Mouse (Mus musculus) Patski (cell line): ENCODE results near the gene Rag1. TPM values are rescaled to one million over a fixed set of nuclear protein-coding genes. Genes with fewer than 3 reads are reported as not detected.

Experiments
- ATAC-seq: fragments of 100-300 bp; one replicate; pipeline ENCODE4 v1.8.0; 2021
- CTCF ChIA-PET: fragments of 350-600 bp; sonication (Branson Sonifier 250); formaldehyde crosslinking; loops from one replicate; lab custom pipeline; 2022; ENCODE audit warnings: inconsistent platforms; lab: Charles Lee
- POLR2A ChIA-PET: fragments of 350-600 bp; sonication (Branson Sonifier 250); formaldehyde crosslinking; loops from one replicate; lab custom pipeline; 2022; ENCODE audit warnings: antibody characterized with exemption, inconsistent platforms; lab: Charles Lee
- DNase-seq: peaks from one replicate; pipeline ENCODE4 v3.0.0-alpha.2; 2011; ENCODE audit warnings: low read depth, low spot score
- H3K27me3 ChIP-seq: fragments of 371-371 bp; one replicate; pipeline ENCODE4 v1.5.1; 2021
- CTCF ChIP-seq: fragments of 100-300 bp; IDR thresholded peaks from one replicate; pipeline ENCODE4 v1.5.1; 2021
- in situ Hi-C: fragments of 300-500 bp; cut with MboI; formaldehyde crosslinking; loops from 3 replicates; pipeline ENCODE4 v1.11.1; 2018; ENCODE audit warnings: low pct_unique_long_range_greater_than_20kb, mixed read lengths
- polyA plus RNA-seq: library from polyadenylated mRNA; unstranded; gene quantifications from one replicate; pipeline ENCODE4 v1.2.3, GENCODE M21; 2021

The Rag1 gene
- polyA plus RNA-seq, 1 experiment from 2014 or later = not detected

DNA sequence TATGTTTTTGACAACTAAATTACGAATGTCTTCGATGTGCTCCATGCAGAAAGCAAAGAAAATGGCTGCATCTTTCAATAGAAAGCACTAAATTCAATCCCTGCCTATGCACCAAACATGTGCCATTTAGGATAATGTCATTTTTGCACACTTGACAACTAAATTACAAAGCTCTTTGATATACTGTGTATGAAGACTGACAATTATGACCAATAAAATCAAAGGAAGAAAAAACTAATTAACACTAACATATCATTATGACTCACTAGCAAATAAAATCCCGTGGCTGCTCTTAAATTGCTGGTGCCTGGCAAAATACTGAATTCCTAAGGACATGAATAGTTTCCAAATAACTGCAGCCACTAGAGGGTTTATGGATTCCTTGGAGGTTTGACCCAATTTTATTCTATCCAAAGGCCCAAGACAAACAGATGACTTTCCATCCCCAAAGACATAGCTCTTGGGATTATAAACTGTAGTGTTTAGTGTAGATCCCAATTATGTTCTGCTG, 9.4 kb downstream of the Rag1 start:
- H3K27me3 ChIP-seq = peaks cover 53% of the 10 kb centered on the region
- DNase-seq (no peak), ATAC-seq (no peak)
- POLR2A ChIA-PET = interaction anchor here (1.0 kb wide), 1 partner anchor 12 kb away, joined by 3 read pairs; no protein-coding TSS in a partner anchor
- CTCF ChIA-PET = interaction anchor here (1.2 kb wide), 1 partner anchor 8 kb away, joined by 3 read pairs; no protein-coding TSS in a partner anchor
- in situ Hi-C loops = no loop called here
- TF ChIP-seq CTCF = no peak

DNA sequence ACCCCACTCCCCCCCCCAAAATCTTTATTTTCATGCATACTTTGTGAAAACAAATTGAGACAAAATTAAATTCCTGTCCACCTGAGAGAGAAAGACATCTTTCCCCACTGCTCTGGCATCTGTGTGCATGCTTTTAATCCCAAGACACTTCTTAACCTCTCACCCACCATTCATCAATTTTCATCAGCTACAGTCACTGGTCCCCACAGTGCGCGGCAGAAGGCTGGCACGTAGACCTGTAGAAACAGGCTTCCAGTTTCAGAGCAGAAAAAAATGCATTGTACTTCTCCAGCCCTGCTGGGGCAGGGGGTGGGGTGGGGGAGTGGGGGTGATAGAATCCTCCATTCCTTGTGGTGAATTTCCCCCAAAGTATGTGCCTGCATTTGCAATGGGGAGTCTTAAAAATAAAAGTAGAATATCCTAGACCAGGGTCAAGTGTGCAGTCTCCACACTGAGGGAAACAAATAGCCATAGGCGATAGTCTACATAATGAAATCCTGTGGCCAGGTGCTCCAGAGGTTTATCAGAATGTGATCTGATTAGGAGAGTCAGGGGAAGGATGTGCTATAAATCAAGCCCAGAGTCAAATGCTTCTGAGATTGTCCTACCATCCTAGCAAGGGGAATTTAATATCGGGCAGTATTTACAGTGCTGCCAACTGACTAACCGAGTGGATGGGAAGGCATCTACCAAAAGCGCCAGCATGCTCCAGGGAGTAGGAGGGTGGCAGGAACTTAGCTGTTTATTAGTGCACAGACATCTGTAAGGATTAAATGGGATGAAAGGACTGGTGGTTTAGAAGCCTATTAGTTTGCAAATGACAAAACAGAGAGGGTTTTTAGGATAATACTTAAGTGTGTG, 10.1 kb downstream of the Rag1 start:
- peaks cover 58% of the 10 kb centered on the region for H3K27me3 ChIP-seq
- no peak for TF ChIP-seq CTCF
- ATAC-seq (no peak), DNase-seq (no peak)
- in situ Hi-C loops = no loop called here
- CTCF ChIA-PET = interaction anchor here (1.2 kb wide), 1 partner anchor 9 kb away, joined by 3 read pairs; no protein-coding TSS in a partner anchor
- POLR2A ChIA-PET = interaction anchor here (1.0 kb wide), 1 partner anchor 11 kb away, joined by 3 read pairs; no protein-coding TSS in a partner anchor

DNA sequence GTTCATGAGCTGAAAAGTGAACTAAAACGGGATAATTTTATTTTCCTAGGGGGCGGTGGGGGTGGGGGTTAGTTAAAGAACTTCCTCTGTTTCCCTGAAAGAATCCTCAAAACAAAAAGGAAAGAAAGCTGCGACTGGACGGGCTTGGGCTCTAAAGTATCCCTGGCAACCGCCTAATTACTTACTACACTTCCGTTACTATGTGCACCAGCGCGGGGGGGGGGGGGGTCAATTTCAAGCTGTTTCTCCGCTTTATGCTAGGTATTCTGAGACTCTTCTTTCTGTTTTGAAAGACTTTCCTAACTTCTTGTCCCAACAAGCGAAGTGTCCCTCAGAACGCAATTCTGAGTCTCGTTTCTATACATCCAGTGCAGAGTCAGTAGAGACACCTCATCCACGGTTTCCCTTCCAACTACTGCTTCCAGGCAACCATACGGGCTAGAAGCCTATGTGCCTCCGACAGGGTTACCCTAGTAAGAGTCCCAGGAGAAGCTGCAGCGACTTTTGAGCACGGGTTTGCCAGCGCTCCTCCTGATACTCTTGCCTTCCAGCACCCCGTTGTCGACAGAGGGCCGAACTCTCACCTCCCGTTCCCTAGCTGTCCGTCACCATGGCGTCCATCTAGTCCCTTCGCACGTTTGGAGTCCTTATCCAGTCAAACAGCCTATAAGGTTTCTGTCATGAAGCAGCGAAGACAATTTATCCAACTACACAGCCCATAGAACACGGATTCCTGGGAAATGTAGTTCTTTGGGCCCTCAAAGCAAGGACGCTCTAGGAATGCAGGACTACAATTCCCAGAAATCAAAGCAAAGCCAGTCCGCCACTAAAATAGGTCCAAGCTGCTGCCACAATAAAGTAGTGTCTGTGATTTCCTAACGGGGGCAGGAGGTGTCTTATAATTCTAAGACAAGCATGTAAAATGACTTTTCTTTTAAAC, 20.7 kb downstream of the Rag1 start:
- peaks cover 27% of the 10 kb centered on the region for H3K27me3 ChIP-seq
- peak; percentile 10 for TF ChIP-seq CTCF
- ChIA-PET CTCF (interaction anchor here (0.6 to 1.4 kb wide), 2 partner anchors 15 to 59 kb away, joined by 3 read pairs; no protein-coding TSS in a partner anchor), POLR2A (interaction anchor here (0.9 to 2.3 kb wide), 2 partner anchors 8 to 11 kb away, joined by 3 to 8 read pairs; no protein-coding TSS in a partner anchor)
- peak; percentile 86 for DNase-seq
- in situ Hi-C loops = no loop called here
- ATAC-seq = peak; percentile 94

DNA sequence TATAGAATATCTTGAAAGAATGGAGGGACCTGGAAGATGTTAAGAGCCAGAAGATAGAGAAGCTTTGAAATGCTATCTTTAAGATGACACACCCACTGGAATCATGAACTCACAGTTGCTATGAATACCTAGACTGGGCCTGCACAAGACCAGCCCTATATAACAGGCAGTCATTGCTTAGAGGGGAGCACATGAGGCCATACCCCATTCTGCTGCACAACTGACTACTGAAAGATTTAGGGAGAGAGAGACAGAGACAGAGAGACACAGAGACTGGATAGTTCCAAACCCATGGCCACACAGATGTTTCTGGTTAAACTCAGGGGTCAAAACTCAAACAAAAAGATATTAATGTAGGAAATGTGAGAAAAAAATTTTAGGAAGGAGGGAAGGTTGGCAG, 22.1 kb downstream of the Rag1 start:
- H3K27me3 ChIP-seq = peaks cover 16% of the 10 kb centered on the region
- POLR2A ChIA-PET = no interaction called here
- in situ Hi-C loops = no loop called here
- DNase-seq (no peak), ATAC-seq (no peak)
- TF ChIP-seq CTCF = no peak
- CTCF ChIA-PET = no interaction called here

DNA sequence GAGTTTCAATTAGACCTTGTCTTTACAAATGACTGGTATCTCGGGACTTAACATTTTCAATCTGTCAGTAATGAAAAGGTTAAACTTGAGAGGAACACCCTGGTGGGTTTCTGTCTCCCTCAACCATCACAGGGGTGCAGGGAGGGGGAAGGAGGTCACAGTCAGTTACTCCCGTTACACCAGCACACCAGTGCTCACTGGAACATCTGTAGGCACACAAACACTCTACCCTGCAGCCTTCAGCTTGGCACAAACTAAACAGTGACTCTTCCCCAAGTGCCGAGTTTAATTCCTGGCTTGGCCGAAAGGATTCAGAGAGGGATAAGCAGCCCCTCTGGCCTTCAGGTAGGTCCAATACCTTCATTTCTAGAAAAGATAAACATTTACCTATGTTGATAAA, 24.8 kb downstream of the Rag1 start, which contains the start of gene Rag2:
Gene Rag2, plus strand, starts transcription at position 193 of the 400 bp plus-strand sequence.
- ChIA-PET CTCF (interaction anchor here (1.2 kb wide), 1 partner anchor 11 kb away, joined by 3 read pairs; no protein-coding TSS in a partner anchor), POLR2A (no interaction called here)
- no peaks in the 10 kb centered on the region for H3K27me3 ChIP-seq
- DNase-seq = no peak
- ATAC-seq = no peak
- in situ Hi-C loops = no loop called here
- TF ChIP-seq CTCF = no peak

DNA sequence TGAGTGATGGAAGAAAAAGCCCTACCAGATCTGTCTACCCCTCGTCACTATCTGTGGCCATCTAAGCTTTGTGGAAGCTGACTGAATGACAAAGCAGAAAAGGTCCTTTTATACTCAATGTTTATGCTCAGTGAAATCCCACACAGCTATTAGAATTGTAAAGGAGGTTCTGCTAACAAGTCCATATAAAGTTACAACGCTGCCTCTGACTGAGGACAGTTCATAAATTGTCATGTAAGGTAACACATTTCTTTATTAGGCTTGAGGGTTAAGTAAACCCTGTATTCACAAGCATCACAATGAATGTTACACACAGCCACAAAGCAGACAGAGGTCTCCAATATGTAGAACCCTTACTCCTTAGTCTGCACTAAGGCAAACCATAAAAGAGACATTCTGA, 25.3 kb downstream of the Rag1 start:
- DNase-seq (no peak), ATAC-seq (no peak)
- no peaks in the 10 kb centered on the region for H3K27me3 ChIP-seq
- ChIA-PET CTCF (interaction anchor here (1.2 kb wide), 1 partner anchor 10 kb away, joined by 3 read pairs; no protein-coding TSS in a partner anchor), POLR2A (no interaction called here)
- in situ Hi-C loops = no loop called here
- TF ChIP-seq CTCF = no peak

DNA sequence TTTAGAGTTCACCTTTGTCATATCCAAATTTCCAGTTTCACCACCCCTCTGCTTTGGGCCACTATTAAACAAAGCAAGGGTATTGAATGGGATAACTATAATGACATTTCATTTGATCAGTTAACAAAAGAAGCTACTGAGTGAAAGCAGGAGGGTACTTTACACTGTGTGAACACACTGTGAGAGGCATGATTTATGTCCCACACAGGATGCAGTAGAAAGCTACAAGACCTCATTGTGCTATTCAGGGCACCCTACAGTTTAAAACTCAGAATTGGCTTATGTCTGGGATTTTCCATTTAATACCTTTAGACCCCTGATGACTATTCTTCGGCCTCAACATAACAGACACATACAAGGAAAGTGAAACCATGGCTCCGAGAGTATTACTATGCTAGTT, 26.3 kb downstream of the Rag1 start:
- no peak for TF ChIP-seq CTCF
- H3K27me3 ChIP-seq = no peaks in the 10 kb centered on the region
- ChIA-PET POLR2A (no interaction called here), CTCF (interaction anchor here (0.9 to 1.0 kb wide), 2 partner anchors 22 to 25 kb away, joined by 3 read pairs; no protein-coding TSS in a partner anchor)
- in situ Hi-C loops = no loop called here
- no peak for ATAC-seq
- DNase-seq = no peak

DNA sequence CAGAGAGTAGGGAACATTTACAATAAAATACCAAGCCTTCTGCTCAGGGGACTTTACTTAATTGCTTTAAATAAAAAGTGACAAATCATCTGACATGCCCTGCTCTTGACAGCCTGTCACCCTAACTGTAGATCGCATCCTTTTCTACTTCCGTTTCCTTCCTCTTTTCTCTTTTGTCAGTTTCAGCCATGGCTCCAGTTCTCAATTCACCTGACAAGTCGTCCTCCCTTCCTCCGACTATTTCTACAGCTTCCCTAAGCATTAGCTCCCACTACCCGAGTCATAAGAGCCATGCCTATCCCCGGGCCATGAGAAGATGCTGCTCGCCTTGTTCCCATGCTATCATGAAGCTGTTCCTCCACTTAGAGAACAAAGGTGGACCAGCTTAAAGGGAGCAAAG, 27.7 kb downstream of the Rag1 start:
- in situ Hi-C loops = no loop called here
- DNase-seq (no peak), ATAC-seq (no peak)
- ChIA-PET POLR2A (no interaction called here), CTCF (no interaction called here)
- no peaks in the 10 kb centered on the region for H3K27me3 ChIP-seq
- no peak for TF ChIP-seq CTCF

DNA sequence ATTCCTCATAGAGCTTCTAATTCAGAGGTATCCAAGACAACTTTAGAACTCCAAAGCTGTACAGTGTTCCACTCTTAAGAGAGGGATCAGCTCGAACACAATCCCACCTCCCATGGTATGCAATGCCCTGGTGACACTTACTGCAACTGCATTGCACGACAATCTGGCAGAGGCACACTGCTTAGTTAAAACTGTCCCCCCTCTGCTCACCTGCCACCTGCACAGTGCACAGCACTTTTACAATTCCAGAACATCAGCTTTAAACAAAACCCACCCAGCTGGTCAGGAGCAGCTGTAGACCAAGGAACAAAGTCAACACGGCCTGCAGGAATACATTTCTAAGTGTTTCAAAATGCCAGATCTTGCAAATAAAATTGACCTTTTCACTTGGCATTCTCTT, 28.4 kb downstream of the Rag1 start:
- TF ChIP-seq CTCF = no peak
- H3K27me3 ChIP-seq = no peaks in the 10 kb centered on the region
- POLR2A ChIA-PET = interaction anchor here (2.0 kb wide), 1 partner anchor 8 kb away, joined by 8 read pairs; no protein-coding TSS in a partner anchor
- no peak for DNase-seq
- ATAC-seq = no peak
- in situ Hi-C loops = no loop called here
- CTCF ChIA-PET = no interaction called here

DNA sequence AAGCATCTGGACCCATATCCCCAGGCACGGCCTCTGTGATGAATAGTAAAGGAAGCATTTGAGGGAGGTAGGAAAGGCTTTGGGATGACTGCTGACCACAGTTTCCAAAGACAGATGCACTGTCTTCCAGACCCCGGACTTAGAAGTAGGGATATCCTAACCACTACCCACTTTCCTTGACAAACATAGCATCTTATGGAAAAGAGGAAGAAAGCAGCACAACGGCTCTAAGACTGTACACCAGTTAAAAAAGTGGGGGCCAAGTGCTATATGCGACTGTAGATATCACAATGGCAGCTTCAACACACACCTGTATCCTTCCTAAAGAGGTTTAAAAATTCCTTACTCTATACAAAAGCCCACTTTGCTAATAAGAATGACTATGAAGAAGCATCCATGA, 30.9 kb downstream of the Rag1 start:
- TF ChIP-seq CTCF = no peak
- CTCF ChIA-PET = interaction anchor here (1.1 kb wide), 1 partner anchor 16 kb away, joined by 3 read pairs; no protein-coding TSS in a partner anchor
- in situ Hi-C loops = no loop called here
- DNase-seq = no peak
- ATAC-seq = no peak
- no peaks in the 10 kb centered on the region for H3K27me3 ChIP-seq
- POLR2A ChIA-PET = no interaction called here
